Mouse (Mus musculus): ENCODE measurements at regions not wholly inside any gene's neighbourhood (a gene's known extent, or its start where the extent isn't known, plus 50 kb on each side); places are given as distances from the start of the nearest gene placed in this dataset.

DNA sequence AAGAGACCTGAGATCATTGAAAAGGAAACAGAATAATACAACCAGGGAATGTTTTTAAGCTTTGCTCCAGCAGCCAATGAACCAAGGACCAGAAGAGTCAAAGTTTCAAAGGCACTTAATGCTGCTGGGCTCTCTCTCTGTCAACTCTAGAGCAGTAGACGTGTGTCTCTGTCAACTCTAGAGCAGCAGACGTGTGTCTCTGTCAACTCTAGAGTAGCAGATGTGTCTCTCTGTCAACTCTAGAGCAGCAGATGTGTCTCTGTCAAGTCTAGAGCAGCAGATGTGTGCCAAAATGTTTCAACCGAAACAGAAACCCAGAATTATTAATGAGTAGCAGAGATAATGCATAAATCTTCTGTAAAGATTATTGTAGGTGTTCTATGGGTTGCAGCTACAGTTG lies 82.1 kb upstream of the Palmd start:
- H3K4me2 ChIP-seq (ENCODE audit: low read length), result no peak overlapping the region
- ATAC-seq (ENCODE audit: insufficient number of reproducible peaks, insufficient read depth, low FRiP score, low read depth), result no peak
- H3K4me1 ChIP-seq (ENCODE audit: control insufficient read depth in 2 of 2, insufficient read depth in 2 of 2, low read length in 2 of 2), result no peaks in the 10 kb centered on the region
- H3K9me3 ChIP-seq (ENCODE audit: control insufficient read depth, low read length), result no peaks in the 10 kb centered on the region
- WGBS, result 58% methylated on average over 3 of the region's 3 CpGs
- no peak overlapping the region for H3K9ac ChIP-seq (ENCODE audit: low read length)
- no peaks in the 10 kb centered on the region for H3K36me3 ChIP-seq (ENCODE audit: control insufficient read depth, insufficient read depth, low read length)
- no peak overlapping the region for H3K4me3 ChIP-seq (ENCODE audit: control insufficient read depth in 1 of 2, insufficient read depth in 1 of 2, low read depth in 1 of 2, low read length in 2 of 2)
- no peak overlapping the region for H3K27ac ChIP-seq (replicated peaks in 1 of 2; ENCODE audit: control insufficient read depth in 1 of 2, insufficient read depth in 1 of 2, low read depth in 2 of 2, low read length in 2 of 2)
- H3K27me3 ChIP-seq (ENCODE audit: control insufficient read depth, insufficient read depth, low read length), result no peaks in the 10 kb centered on the region

DNA sequence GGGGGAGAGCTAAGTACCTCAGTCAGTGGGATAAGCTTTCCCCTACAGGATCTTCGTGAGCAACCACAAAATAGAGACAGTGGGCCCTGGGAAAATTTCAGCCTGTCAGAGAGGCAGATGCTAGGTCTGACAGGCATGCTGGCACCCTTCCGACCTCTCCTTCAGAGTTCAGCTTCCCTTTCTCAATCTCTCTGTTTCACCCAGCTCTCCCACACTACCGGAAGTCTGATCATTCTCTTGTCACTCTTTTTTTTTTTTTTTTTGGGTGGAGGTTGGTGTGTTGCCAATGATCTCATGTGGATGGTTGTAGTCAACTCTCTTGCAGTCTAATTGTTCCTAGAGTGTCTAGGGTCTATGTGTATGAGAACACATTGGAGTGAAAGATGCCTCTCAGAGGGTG lies 80.6 kb upstream of the Palmd start:
- no peaks in the 10 kb centered on the region for H3K36me3 ChIP-seq (ENCODE audit: control insufficient read depth, insufficient read depth, low read length)
- no peak overlapping the region for H3K4me2 ChIP-seq (ENCODE audit: low read length)
- no peak overlapping the region for H3K4me3 ChIP-seq (ENCODE audit: control insufficient read depth in 1 of 2, insufficient read depth in 1 of 2, low read depth in 1 of 2, low read length in 2 of 2)
- 44% methylated on average over 3 of the region's 3 CpGs for WGBS
- no peak for ATAC-seq (ENCODE audit: insufficient number of reproducible peaks, insufficient read depth, low FRiP score, low read depth)
- H3K9ac ChIP-seq (ENCODE audit: low read length), result no peak overlapping the region
- no peak overlapping the region for H3K27ac ChIP-seq (replicated peaks in 1 of 2; ENCODE audit: control insufficient read depth in 1 of 2, insufficient read depth in 1 of 2, low read depth in 2 of 2, low read length in 2 of 2)
- no peaks in the 10 kb centered on the region for H3K27me3 ChIP-seq (ENCODE audit: control insufficient read depth, insufficient read depth, low read length)
- H3K4me1 ChIP-seq (ENCODE audit: control insufficient read depth in 2 of 2, insufficient read depth in 2 of 2, low read length in 2 of 2), result no peaks in the 10 kb centered on the region; a peak in 1 of 4 replicates
- H3K9me3 ChIP-seq (ENCODE audit: control insufficient read depth, low read length), result no peaks in the 10 kb centered on the region

DNA sequence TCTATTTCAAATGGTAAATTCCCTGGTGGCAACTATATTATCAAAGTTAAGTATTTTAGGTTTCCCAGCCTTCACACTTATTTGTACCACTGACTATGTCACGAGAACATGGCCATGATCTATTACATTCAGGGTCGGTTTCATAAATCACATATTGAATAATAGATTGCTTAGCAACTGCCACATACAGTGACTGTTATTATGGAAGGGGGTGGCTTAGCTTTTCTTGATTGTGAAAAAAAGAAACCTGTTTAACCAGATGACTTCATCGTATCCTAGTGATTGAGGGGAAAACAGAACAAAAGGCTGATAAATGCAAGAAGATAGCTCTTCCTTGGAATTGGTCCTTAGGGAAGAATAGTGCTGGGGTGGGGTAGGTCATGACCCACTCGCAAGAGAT lies 76.0 kb upstream of the Palmd start:
- Histone ChIP-seq H3K36me3 (ENCODE audit: control insufficient read depth, insufficient read depth, low read length) (no peaks in the 10 kb centered on the region), H3K4me3 (ENCODE audit: control insufficient read depth in 1 of 2, insufficient read depth in 1 of 2, low read depth in 1 of 2, low read length in 2 of 2) (no peak overlapping the region), H3K9ac (ENCODE audit: low read length) (no peak overlapping the region), H3K4me2 (ENCODE audit: low read length) (no peak overlapping the region), H3K4me1 (ENCODE audit: control insufficient read depth in 2 of 2, insufficient read depth in 2 of 2, low read length in 2 of 2) (no peaks in the 10 kb centered on the region; a peak in 1 of 4 replicates), H3K27me3 (ENCODE audit: control insufficient read depth, insufficient read depth, low read length) (no peaks in the 10 kb centered on the region), H3K27ac (replicated peaks in 1 of 2; ENCODE audit: control insufficient read depth in 1 of 2, insufficient read depth in 1 of 2, low read depth in 2 of 2, low read length in 2 of 2) (no peak overlapping the region), H3K9me3 (ENCODE audit: control insufficient read depth, low read length) (no peaks in the 10 kb centered on the region)
- WGBS, result 73% methylated on average over 4 of the region's 4 CpGs
- ATAC-seq (ENCODE audit: insufficient number of reproducible peaks, insufficient read depth, low FRiP score, low read depth), result no peak

- Histone ChIP-seq H3K9ac (ENCODE audit: low read length) (no peak overlapping the region), H3K4me1 (ENCODE audit: control insufficient read depth in 2 of 2, insufficient read depth in 2 of 2, low read length in 2 of 2) (no peaks in the 10 kb centered on the region; a peak in 1 of 4 replicates), H3K27ac (replicated peaks in 1 of 2; ENCODE audit: control insufficient read depth in 1 of 2, insufficient read depth in 1 of 2, low read depth in 2 of 2, low read length in 2 of 2) (no peak overlapping the region), H3K4me2 (ENCODE audit: low read length) (no peak overlapping the region), H3K36me3 (ENCODE audit: control insufficient read depth, insufficient read depth, low read length) (no peaks in the 10 kb centered on the region), H3K9me3 (ENCODE audit: control insufficient read depth, low read length) (no peaks in the 10 kb centered on the region), H3K27me3 (ENCODE audit: control insufficient read depth, insufficient read depth, low read length) (no peaks in the 10 kb centered on the region), H3K4me3 (ENCODE audit: control insufficient read depth in 1 of 2, insufficient read depth in 1 of 2, low read depth in 1 of 2, low read length in 2 of 2) (no peak overlapping the region)
- 23% methylated on average over 2 of the region's 2 CpGs for WGBS
- peak; percentile 75; the same call in 1 of the 2 replicates for ATAC-seq (ENCODE audit: insufficient number of reproducible peaks, insufficient read depth, low FRiP score, low read depth)
Measured at GRCm38 (mm10) chr3:117044304-117044703, 75.5 kb upstream of the Palmd start.

- Histone ChIP-seq H3K36me3 (ENCODE audit: control insufficient read depth, insufficient read depth, low read length) (no peaks in the 10 kb centered on the region), H3K27ac (replicated peaks in 1 of 2; ENCODE audit: control insufficient read depth in 1 of 2, insufficient read depth in 1 of 2, low read depth in 2 of 2, low read length in 2 of 2) (peak overlapping the region in 1 of 2 experiments; percentile 60; a peak in 1 of 4 replicates), H3K4me1 (ENCODE audit: control insufficient read depth in 2 of 2, insufficient read depth in 2 of 2, low read length in 2 of 2) (no peaks in the 10 kb centered on the region), H3K4me2 (ENCODE audit: low read length) (no peak overlapping the region), H3K27me3 (ENCODE audit: control insufficient read depth, insufficient read depth, low read length) (no peaks in the 10 kb centered on the region), H3K4me3 (ENCODE audit: control insufficient read depth in 1 of 2, insufficient read depth in 1 of 2, low read depth in 1 of 2, low read length in 2 of 2) (no peak overlapping the region), H3K9ac (ENCODE audit: low read length) (no peak overlapping the region), H3K9me3 (ENCODE audit: control insufficient read depth, low read length) (no peaks in the 10 kb centered on the region)
- ATAC-seq (ENCODE audit: insufficient number of reproducible peaks, insufficient read depth, low FRiP score, low read depth), result no peak
- WGBS, result 56% methylated on average over 1 of the region's 1 CpGs
Measured at GRCm38 (mm10) chr3:117038928-117039300, 70.1 kb upstream of the Palmd start.

DNA sequence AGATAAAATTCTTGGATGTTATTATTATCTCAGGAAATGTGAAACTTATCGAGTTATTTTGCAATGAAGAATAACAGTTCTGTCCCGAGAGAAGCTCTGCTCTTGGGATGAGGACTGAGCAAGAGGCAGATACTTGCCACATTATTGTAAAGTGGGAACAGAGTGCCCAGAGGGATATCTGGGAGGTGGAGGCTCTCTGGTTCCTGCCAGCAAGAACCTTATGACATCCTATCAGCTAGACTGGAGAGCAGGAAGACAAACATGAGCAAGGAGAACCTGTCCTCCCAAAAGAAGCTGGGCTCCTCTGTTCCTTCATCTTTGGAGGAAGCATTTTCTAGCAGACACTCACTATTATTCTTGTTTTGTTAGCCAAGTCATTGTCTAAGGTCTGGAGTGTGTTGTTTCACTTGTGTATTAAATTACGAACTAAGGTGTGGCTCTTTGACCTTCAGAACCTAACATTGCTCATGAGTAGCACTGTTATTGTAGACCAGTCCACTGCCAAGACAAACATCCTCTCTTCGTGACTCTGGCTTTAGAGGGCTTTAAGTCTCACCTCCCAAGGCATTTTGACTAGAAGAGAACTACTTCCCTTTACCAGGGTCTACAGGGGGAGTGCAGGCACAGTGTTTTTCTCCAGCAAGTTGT lies 69.6 kb upstream of the Palmd start:
- H3K27me3 ChIP-seq (ENCODE audit: control insufficient read depth, insufficient read depth, low read length), result no peaks in the 10 kb centered on the region
- H3K27ac ChIP-seq (replicated peaks in 1 of 2; ENCODE audit: control insufficient read depth in 1 of 2, insufficient read depth in 1 of 2, low read depth in 2 of 2, low read length in 2 of 2), result peak overlapping the region; percentile 38 to 60; a peak in 2 of 4 replicates
- H3K36me3 ChIP-seq (ENCODE audit: control insufficient read depth, insufficient read depth, low read length), result no peaks in the 10 kb centered on the region
- no peaks in the 10 kb centered on the region for H3K4me1 ChIP-seq (ENCODE audit: control insufficient read depth in 2 of 2, insufficient read depth in 2 of 2, low read length in 2 of 2)
- peak; percentile 68; the same call in 1 of the 2 replicates for ATAC-seq (ENCODE audit: insufficient number of reproducible peaks, insufficient read depth, low FRiP score, low read depth)
- H3K9ac ChIP-seq (ENCODE audit: low read length), result no peak overlapping the region
- no peak overlapping the region for H3K4me3 ChIP-seq (ENCODE audit: control insufficient read depth in 1 of 2, insufficient read depth in 1 of 2, low read depth in 1 of 2, low read length in 2 of 2)
- H3K9me3 ChIP-seq (ENCODE audit: control insufficient read depth, low read length), result no peaks in the 10 kb centered on the region
- WGBS, result 53% methylated on average over 4 of the region's 4 CpGs
- H3K4me2 ChIP-seq (ENCODE audit: low read length), result no peak overlapping the region

Measured in heart, embryonic 14.5 days (tissue).